Mouse (Mus musculus) intestine, embryonic 16.5 days (tissue): ENCODE measurements around the gene Rrh. TPM values are rescaled to one million over a fixed set of nuclear protein-coding genes. Genes with fewer than 3 reads are reported as not detected.

Experiments
- ATAC-seq: fragments of 200-750 bp; cut with Nextera tagmentation; 2 replicates; pipeline ENCODE4 v1.8.0; 2017; ENCODE audit warnings: moderate TSS enrichment, moderate library complexity
- H3K27ac ChIP-seq: fragments of 300-500 bp; sonication (generic); 2 replicates; pipeline ENCODE4 v1.5.1; 2014; ENCODE audit warnings: mild to moderate bottlenecking, low read length
- H3K27me3 ChIP-seq: fragments of 300-500 bp; sonication (generic); replicated peaks from 2 replicates; pipeline ENCODE4 v1.6.1; 2014; ENCODE audit warnings: low read length, control low read depth, mixed read lengths; ENCODE audit not compliant: control insufficient read depth, insufficient read depth
- H3K36me3 ChIP-seq: fragments of 300-500 bp; sonication (generic); 2 replicates; pipeline ENCODE4 v1.6.1; 2014; ENCODE audit warnings: low read length, control low read depth; ENCODE audit not compliant: control insufficient read depth, insufficient read depth
- H3K4me1 ChIP-seq: fragments of 300-500 bp; sonication (generic); 2 replicates; pipeline ENCODE4 v1.6.1; 2014; ENCODE audit warnings: low read length, control low read depth, mixed read lengths; ENCODE audit not compliant: control insufficient read depth, insufficient read depth
- H3K4me2 ChIP-seq: fragments of 300-500 bp; sonication (generic); 2 replicates; pipeline ENCODE4 v1.6.1; 2014; ENCODE audit warnings: low read depth, low read length, control low read depth
- H3K4me3 ChIP-seq: fragments of 300-500 bp; sonication (generic); 2 replicates; pipeline ENCODE4 v1.5.1; 2014; ENCODE audit warnings: mild to moderate bottlenecking, low read length
- H3K9ac ChIP-seq: fragments of 300-500 bp; sonication (generic); 2 replicates; pipeline ENCODE4 v1.6.1; 2014; ENCODE audit warnings: low read depth, low read length
- H3K9me3 ChIP-seq: fragments of 300-500 bp; sonication (generic); 2 replicates; pipeline ENCODE4 v1.6.1; 2016; ENCODE audit warnings: low read length, control low read depth; ENCODE audit not compliant: control insufficient read depth
- WGBS: fragments of 180-500 bp; shearing (Covaris S2); extraction: QIAGEN DNeasy Blood & Tissue Kit; methylation state at CpG from one replicate; pipeline ENCODE4 v1.1.7; 2014; 5-methylcytosine and 5-hydroxymethylcytosine counted together
- polyA plus RNA-seq: library from polyadenylated mRNA; unstranded; fragments of >200 nt; fragmentation: Nextera tagmentation; extraction: Ambion mirVana; gene quantifications from 2 replicates; pipeline ENCODE4 v1.2.1, GENCODE M21; 2015

Gene Rrh
- polyA plus RNA-seq, 1 experiment from 2014 or later = 0.21 TPM

DNA sequence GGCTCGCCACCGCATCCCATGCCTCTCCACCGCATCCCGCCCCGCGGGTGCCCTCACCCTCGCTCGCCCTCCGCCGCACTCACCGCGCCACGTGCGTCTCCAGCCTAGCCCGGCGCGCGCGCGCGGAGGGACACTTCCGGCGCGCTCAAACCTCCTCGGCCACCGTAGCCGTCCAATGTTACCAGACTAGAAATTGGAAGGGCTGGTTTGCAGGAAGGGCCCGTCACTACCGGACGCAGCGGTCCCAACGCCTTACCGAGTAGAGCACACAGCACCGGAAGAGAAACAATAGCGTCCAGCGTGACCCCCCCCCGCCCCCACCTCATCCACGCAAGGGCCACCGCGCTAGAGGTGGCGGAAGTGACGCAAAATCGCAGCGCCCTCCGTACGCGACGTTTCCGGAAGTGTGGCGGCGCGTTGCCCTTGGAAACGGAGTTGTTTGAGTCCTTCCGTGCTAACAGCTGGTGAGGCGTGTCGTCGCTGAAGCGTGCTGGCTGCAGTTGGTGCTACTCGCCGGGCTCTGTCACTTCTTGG, 8.7 kb upstream of the Rrh start, which contains the start of gene Gar1:
TSS of gene Gar1 (minus strand) at position 362 of the 534 bp plus-strand sequence.
- Histone ChIP-seq H3K4me3 (peak within 1 kb of the TSS; percentile 93), H3K36me3 (0 out of 2 replicates have a peak, but pooled peaks cover 5% of the 10 kb centered on the region), H3K4me1 (no peaks in the 10 kb centered on the region; the same call in 1 of the 2 replicates), H3K4me2 (peak within 1 kb of the TSS; percentile 73), H3K27me3 (no peaks in the 10 kb centered on the region), H3K9ac (peak within 1 kb of the TSS; percentile 90), H3K9me3 (no peaks in the 10 kb centered on the region), H3K27ac (peak within 1 kb of the TSS; percentile 90)
- peak; percentile 90 for ATAC-seq
- under 1% methylated on average over 60 of the region's 60 CpGs for WGBS

DNA sequence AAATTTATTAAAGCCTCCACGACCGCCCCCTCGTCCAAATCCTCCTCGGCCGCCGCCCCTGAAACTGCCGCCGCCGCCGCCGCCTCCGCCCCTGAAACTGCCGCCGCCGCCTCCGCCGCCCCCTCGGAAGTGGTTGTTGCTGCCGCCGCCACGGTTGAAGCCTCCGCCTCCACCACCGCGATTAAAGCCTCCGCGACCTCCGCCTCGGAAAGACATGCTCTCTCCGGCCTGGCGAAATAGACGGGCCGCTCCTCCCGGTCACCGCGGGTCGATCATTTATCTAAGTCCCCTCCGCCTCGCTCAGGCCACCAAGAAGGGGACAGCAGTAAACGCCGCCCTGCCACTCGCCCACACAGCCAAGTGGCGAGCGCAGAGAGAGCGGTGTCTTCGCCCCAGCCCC, 8.2 kb upstream of the Rrh start:
- H3K4me2 ChIP-seq = peak overlapping the region; percentile 57
- no peaks in the 10 kb centered on the region for H3K27me3 ChIP-seq
- H3K27ac ChIP-seq = peak overlapping the region; percentile 90
- WGBS = under 1% methylated on average over 41 of the region's 45 CpGs
- peak overlapping the region; percentile 93 for H3K4me3 ChIP-seq
- H3K4me1 ChIP-seq = no peaks in the 10 kb centered on the region; the same call in 1 of the 2 replicates
- no peaks in the 10 kb centered on the region for H3K9me3 ChIP-seq
- H3K9ac ChIP-seq = peak overlapping the region; percentile 90
- H3K36me3 ChIP-seq = 0 out of 2 replicates have a peak, but pooled peaks cover 6% of the 10 kb centered on the region
- no peak; the same call in 1 of the 2 replicates for ATAC-seq

DNA sequence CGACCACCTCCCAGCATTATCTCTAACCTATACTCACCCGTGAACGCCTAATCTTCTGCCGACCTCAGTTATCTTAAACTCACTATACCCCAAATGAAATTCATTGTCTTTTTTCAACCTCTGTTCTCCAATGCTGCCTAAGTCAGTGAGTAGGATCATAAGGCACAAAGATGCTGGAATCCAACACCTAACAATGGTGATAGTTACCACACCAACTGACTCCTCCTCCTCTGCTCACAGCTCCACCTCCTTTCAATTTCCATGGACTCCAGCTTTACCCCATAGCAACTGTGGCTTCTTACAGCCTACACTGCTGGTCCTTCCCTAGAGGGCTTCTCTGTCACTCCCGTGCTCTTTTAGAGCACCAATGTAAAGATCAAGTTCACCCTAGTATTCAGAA, 5.3 kb upstream of the Rrh start:
- Histone ChIP-seq H3K4me3 (no peak overlapping the region), H3K9me3 (no peaks in the 10 kb centered on the region), H3K36me3 (peaks cover 12% of the 10 kb centered on the region), H3K4me1 (no peaks in the 10 kb centered on the region; the same call in 1 of the 2 replicates), H3K4me2 (no peak overlapping the region), H3K9ac (no peak overlapping the region), H3K27ac (no peak overlapping the region), H3K27me3 (no peaks in the 10 kb centered on the region)
- WGBS = 93% methylated on average over 5 of the region's 5 CpGs
- no peak for ATAC-seq

DNA sequence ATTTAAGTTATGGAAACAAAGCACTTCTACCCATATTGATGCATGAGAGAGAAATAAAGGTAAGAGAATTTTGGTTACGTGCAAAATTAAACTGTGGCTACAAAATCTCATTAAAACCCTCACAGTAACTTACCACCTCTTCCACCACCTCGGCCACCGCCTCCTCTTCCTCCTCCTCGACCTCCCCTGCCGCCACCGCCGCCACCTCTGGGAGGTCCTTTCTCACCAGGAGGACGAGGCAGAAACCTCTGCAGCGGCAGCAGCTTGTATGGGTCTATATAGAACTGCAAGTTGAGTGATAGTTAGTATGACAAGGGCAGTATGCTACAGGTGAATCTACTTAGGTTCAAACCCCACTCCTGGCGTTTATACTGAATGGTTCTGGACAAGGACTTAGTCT, 4.3 kb upstream of the Rrh start:
- no peak for ATAC-seq

DNA sequence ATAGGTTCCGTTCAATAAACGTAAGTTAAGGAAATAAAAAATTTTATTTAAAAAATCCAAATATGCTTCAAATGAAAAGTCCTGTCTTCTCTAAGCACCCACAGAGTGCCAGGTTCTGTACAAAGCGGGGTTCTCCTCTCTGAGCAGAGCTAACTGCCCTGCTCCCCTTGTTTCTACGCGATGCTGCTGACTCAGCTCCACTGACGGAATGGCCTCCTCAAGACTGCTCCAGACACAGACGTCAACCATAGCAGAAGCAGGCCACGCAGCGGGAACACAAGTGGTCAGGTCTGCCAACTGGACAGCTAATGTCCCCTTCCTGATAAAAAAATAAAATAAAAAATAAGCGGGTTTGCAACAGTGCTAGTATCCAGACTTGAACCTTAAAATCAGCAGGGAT, 2.5 kb upstream of the Rrh start:
- H3K4me2 ChIP-seq = no peak overlapping the region
- no peak for ATAC-seq
- H3K9ac ChIP-seq = no peak overlapping the region
- H3K9me3 ChIP-seq = no peaks in the 10 kb centered on the region
- no peak overlapping the region for H3K4me3 ChIP-seq
- H3K27ac ChIP-seq = no peak overlapping the region
- no peaks in the 10 kb centered on the region; the same call in 1 of the 2 replicates for H3K4me1 ChIP-seq
- WGBS = 89% methylated on average over 10 of the region's 10 CpGs
- peaks cover 12% of the 10 kb centered on the region for H3K36me3 ChIP-seq
- no peaks in the 10 kb centered on the region for H3K27me3 ChIP-seq

More for the DNA sequence above, 4.3 kb upstream of the Rrh start:
- Histone ChIP-seq H3K4me3 (no peak overlapping the region), H3K27me3 (no peaks in the 10 kb centered on the region), H3K9ac (no peak overlapping the region), H3K36me3 (peaks cover 12% of the 10 kb centered on the region), H3K4me2 (no peak overlapping the region), H3K9me3 (no peaks in the 10 kb centered on the region), H3K27ac (no peak overlapping the region), H3K4me1 (no peaks in the 10 kb centered on the region; the same call in 1 of the 2 replicates)
- 91% methylated on average over 10 of the region's 10 CpGs for WGBS

DNA sequence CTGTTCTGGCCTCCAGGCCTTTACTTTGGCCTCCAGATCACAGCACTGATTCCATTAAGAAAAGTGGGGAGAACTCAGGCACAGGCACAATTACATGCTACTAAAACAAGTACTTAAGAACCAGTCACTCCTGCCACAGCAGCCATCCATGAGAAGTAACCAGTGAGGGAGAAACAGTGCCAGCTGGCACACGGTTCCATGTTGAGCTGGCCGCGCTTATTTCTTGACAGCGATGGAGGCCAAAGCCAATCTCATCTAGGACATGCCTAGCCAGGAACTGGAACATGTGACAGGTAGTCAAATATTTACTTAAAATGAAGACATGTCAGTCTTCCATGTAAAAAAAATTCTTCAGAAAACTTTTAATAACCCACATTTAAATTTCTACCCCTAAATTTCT, 1.8 kb upstream of the Rrh start:
- peaks cover 12% of the 10 kb centered on the region for H3K36me3 ChIP-seq
- no peak overlapping the region for H3K4me2 ChIP-seq
- H3K4me3 ChIP-seq = no peak overlapping the region
- H3K27me3 ChIP-seq = no peaks in the 10 kb centered on the region
- H3K4me1 ChIP-seq = no peaks in the 10 kb centered on the region; the same call in 1 of the 2 replicates
- no peak overlapping the region for H3K9ac ChIP-seq
- 91% methylated on average over 4 of the region's 4 CpGs for WGBS
- no peak overlapping the region for H3K27ac ChIP-seq
- 0 out of 2 replicates have a peak, but pooled peaks have one; percentile 16 for ATAC-seq
- H3K9me3 ChIP-seq = no peaks in the 10 kb centered on the region

GRCm38 (mm10) chr3:129823293-129823692, 906 bp upstream of the Rrh start:
- Histone ChIP-seq H3K27ac (no peak overlapping the region), H3K9me3 (no peaks in the 10 kb centered on the region), H3K27me3 (no peaks in the 10 kb centered on the region), H3K36me3 (peaks cover 12% of the 10 kb centered on the region), H3K4me3 (no peak overlapping the region), H3K9ac (no peak overlapping the region), H3K4me1 (no peaks in the 10 kb centered on the region), H3K4me2 (no peak overlapping the region)
- ATAC-seq = 0 out of 2 replicates have a peak, but pooled peaks have one; percentile 58
- WGBS = 56% methylated on average over 5 of the region's 5 CpGs

- no peak overlapping the region for H3K9ac ChIP-seq
- H3K9me3 ChIP-seq = no peaks in the 10 kb centered on the region
- H3K4me2 ChIP-seq = no peak overlapping the region
- no peak overlapping the region for H3K4me3 ChIP-seq
- ATAC-seq = no peak
- no peaks in the 10 kb centered on the region for H3K4me1 ChIP-seq
- no peak overlapping the region for H3K27ac ChIP-seq
- H3K36me3 ChIP-seq = peaks cover 10% of the 10 kb centered on the region
- WGBS = 78% methylated on average over 8 of the region's 8 CpGs
- no peaks in the 10 kb centered on the region for H3K27me3 ChIP-seq
These were observed 651 bp downstream of the Rrh start for GRCm38 (mm10) chr3:129821736-129822135.

DNA sequence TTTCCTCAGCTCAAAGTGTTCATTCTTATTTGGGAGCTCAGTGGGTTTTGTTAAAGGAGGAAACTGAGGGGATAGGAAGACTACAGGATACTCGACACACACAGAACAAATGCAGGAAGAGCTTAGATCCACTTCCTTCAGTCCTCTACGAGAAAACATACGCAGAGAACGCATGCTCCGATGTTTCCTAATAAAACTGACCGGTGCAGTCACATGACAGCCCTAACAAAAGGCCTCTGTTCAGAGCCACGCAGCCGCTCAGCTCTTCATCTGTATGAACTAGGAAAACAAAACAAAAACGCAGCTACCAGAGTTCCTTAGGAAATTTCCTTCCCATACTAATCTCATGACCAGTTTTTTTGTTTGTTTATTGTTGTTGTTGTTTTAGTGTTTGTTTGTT, 1.5 kb downstream of the Rrh start:
- Histone ChIP-seq H3K9me3 (no peaks in the 10 kb centered on the region), H3K27me3 (no peaks in the 10 kb centered on the region), H3K4me1 (no peaks in the 10 kb centered on the region), H3K27ac (no peak overlapping the region), H3K4me3 (no peak overlapping the region), H3K36me3 (peaks cover 6% of the 10 kb centered on the region), H3K4me2 (no peak overlapping the region), H3K9ac (no peak overlapping the region)
- WGBS = 65% methylated on average over 9 of the region's 9 CpGs
- ATAC-seq = no peak

DNA sequence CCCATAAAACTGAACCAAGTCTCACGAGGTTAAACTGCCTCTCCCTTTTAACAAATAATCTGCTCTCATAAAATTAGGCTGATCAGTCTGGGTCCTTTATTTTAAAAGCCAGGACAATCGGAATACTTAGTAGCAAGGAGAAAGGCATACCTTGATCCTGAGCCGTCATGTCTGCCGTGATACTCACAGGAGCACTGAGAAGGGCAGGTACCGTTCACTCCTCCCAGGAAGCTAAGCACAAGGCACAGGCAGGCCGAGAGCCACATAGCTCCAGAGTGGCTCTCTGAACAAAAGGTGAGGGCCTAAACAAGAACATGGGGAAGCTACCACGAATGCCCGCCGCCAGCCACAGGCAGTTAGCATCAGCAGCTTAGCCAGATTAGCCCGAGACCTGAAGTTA, 18.6 kb downstream of the Rrh start, which contains the start of gene Lrit3:
TSS of gene Lrit3 (minus strand) at position 266 of the 400 bp plus-strand sequence.
- Histone ChIP-seq H3K9me3 (no peaks in the 10 kb centered on the region), H3K4me2 (peak within 1 kb of the TSS; percentile 40), H3K27ac (no peak within 1 kb of the TSS), H3K4me3 (peak within 1 kb of the TSS; percentile 31), H3K9ac (no peak within 1 kb of the TSS), H3K36me3 (no peaks in the 10 kb centered on the region), H3K27me3 (no peaks in the 10 kb centered on the region), H3K4me1 (no peaks in the 10 kb centered on the region)
- 72% methylated on average over 10 of the region's 10 CpGs for WGBS
- no peak for ATAC-seq
